Mouse (Mus musculus): ENCODE results near the gene Donson. TPM values are rescaled to one million over a fixed set of nuclear protein-coding genes. Genes with fewer than 3 reads are reported as not detected.

Donson gene
- total and polyA plus RNA-seq, 3 experiments: 51.9 to 63.9 (median 62.5) TPM

GRCm38 (mm10) chr16:91688023-91688618 lies 449 bp downstream of the Donson start:
- TF ChIP-seq UBTF (IDR thresholded peaks at IDR 0.05; ENCODE audit: low read depth, low read length) (0 out of 2 replicates have a peak, but pooled peaks have one; percentile 59), EP300 (IDR thresholded peaks at IDR 0.05; ENCODE audit: low read length) (peak; percentile 31; the same call in 1 of the 2 replicates), SIN3A (IDR thresholded peaks at IDR 0.05; ENCODE audit: low read length) (peak; percentile 45; the same call in 1 of the 2 replicates), ZKSCAN1 (IDR thresholded peaks at IDR 0.05; ENCODE audit: borderline replicate concordance, low read depth, low read length) (no peak), TCF12 (IDR thresholded peaks at IDR 0.05; ENCODE audit: low read depth, low read length) (no peak), POLR2A (IDR thresholded peaks at IDR 0.05; ENCODE audit: low read depth, low read length) (no peak), USF2 (conservative IDR thresholded peaks at IDR 0.05; ENCODE audit: low read depth, low read length) (no peak), CHD2 (IDR thresholded peaks at IDR 0.05; ENCODE audit: low read length) (peak; percentile 56; the same call in 1 of the 2 replicates)
- Histone ChIP-seq H3K4me1 (ENCODE audit: control insufficient read depth in 1 of 2, insufficient read depth in 2 of 2) (peaks cover 10 to 54% of the 10 kb centered on the region in 2 experiments), H3K27me3 (replicated peaks) (no peaks in the 10 kb centered on the region), H3K36me3 (replicated peaks in 1 of 2; ENCODE audit: control insufficient read depth in 1 of 2, insufficient read depth in 1 of 2, low read length in 1 of 2) (peaks cover 35 to 59% of the 10 kb centered on the region in 2 experiments), H3K4me3 (replicated peaks in 1 of 3; ENCODE audit: low read depth in 2 of 3, low read length in 2 of 3, poor library complexity in 1 of 3) (peak overlapping the region; percentile 59 to 97 (median 87)), H3K27ac (ENCODE audit: insufficient read depth, low read depth) (peak overlapping the region; percentile 70), H3K9me3 (replicated peaks; ENCODE audit: low read length) (no peaks in the 10 kb centered on the region), H3K79me2 (replicated peaks; ENCODE audit: control insufficient read depth, extremely low read depth, insufficient read depth, poor library complexity, severe bottlenecking) (peaks cover 33% of the 10 kb centered on the region), H3K9ac (ENCODE audit: insufficient read depth, low read depth) (peak overlapping the region; percentile 84), H3K4me2 (ENCODE audit: insufficient read depth, low read depth, poor library complexity, severe bottlenecking) (peak overlapping the region; percentile 94)
- dilution Hi-C loops (cut with MboI; ENCODE audit: extremely low pct_ligation_motif_present, extremely low pct_unique_long_range_greater_than_20kb, low sequenced_read_pairs): no loop called here
- in situ Hi-C loops (cut with MboI; ENCODE audit: low pct_ligation_motif_present, low pct_unique_long_range_greater_than_20kb, low sequenced_read_pairs): no loop called here
- no peak for DNase-seq (ENCODE audit: extremely low read depth)

GRCm38 (mm10) chr16:91686369-91686768 lies 2.2 kb downstream of the Donson start:
- Histone ChIP-seq H3K4me1 (ENCODE audit: control insufficient read depth in 1 of 2, insufficient read depth in 2 of 2) (peaks cover 10 to 54% of the 10 kb centered on the region in 2 experiments), H3K4me3 (replicated peaks in 1 of 3; ENCODE audit: low read depth in 2 of 3, low read length in 2 of 3, poor library complexity in 1 of 3) (no peak overlapping the region), H3K9ac (ENCODE audit: insufficient read depth, low read depth) (peak overlapping the region; percentile 84; the same call in 1 of the 2 replicates), H3K36me3 (replicated peaks in 1 of 2; ENCODE audit: control insufficient read depth in 1 of 2, insufficient read depth in 1 of 2, low read length in 1 of 2) (peaks cover 42 to 66% of the 10 kb centered on the region in 2 experiments), H3K79me2 (replicated peaks; ENCODE audit: control insufficient read depth, extremely low read depth, insufficient read depth, poor library complexity, severe bottlenecking) (peaks cover 33% of the 10 kb centered on the region), H3K4me2 (ENCODE audit: insufficient read depth, low read depth, poor library complexity, severe bottlenecking) (peak overlapping the region; percentile 75), H3K9me3 (replicated peaks; ENCODE audit: low read length) (no peaks in the 10 kb centered on the region), H3K27me3 (replicated peaks) (no peaks in the 10 kb centered on the region), H3K27ac (ENCODE audit: insufficient read depth, low read depth) (no peak overlapping the region)
- DNase-seq (ENCODE audit: extremely low read depth): no peak
- dilution Hi-C loops (cut with MboI; ENCODE audit: extremely low pct_ligation_motif_present, extremely low pct_unique_long_range_greater_than_20kb, low sequenced_read_pairs) (no loop called here), in situ Hi-C loops (cut with MboI; ENCODE audit: low pct_ligation_motif_present, low pct_unique_long_range_greater_than_20kb, low sequenced_read_pairs) (no loop called here)
- TF ChIP-seq BHLHE40 (IDR thresholded peaks at IDR 0.05; ENCODE audit: low read depth, low read length) (peak; percentile 96), MYC (IDR thresholded peaks at IDR 0.05; ENCODE audit: low read depth, low read length) (peak; percentile 81; the same call in 1 of the 2 replicates), SIN3A (IDR thresholded peaks at IDR 0.05; ENCODE audit: low read length) (peak; percentile 58), PAX5 (IDR thresholded peaks at IDR 0.05; ENCODE audit: low read length) (no peak), MXI1 (IDR thresholded peaks at IDR 0.05; ENCODE audit: low read depth, low read length) (peak; percentile 84), ELF1 (IDR thresholded peaks at IDR 0.05; ENCODE audit: low read depth, low read length) (no peak), ETS1 (conservative IDR thresholded peaks at IDR 0.05; ENCODE audit: low read depth, low read length) (0 out of 2 replicates have a peak, but pooled peaks have one; percentile 23), IRF4 (IDR thresholded peaks at IDR 0.05; ENCODE audit: low read depth, low read length) (no peak), CHD1 (IDR thresholded peaks at IDR 0.05; ENCODE audit: low read depth, low read length) (no peak), USF1 (IDR thresholded peaks at IDR 0.05; ENCODE audit: low read depth, low read length) (no peak), JUND (conservative IDR thresholded peaks at IDR 0.05; ENCODE audit: low read depth, low read length) (0 out of 2 replicates have a peak, but pooled peaks have one; percentile 18)

Data from CH12.LX (cell line).